Mouse (Mus musculus): ENCODE measurements at regions not wholly inside any gene's neighbourhood (a gene's known extent, or its start where the extent isn't known, plus 50 kb on each side); places are given as distances from the start of the nearest gene placed in this dataset.

DNA sequence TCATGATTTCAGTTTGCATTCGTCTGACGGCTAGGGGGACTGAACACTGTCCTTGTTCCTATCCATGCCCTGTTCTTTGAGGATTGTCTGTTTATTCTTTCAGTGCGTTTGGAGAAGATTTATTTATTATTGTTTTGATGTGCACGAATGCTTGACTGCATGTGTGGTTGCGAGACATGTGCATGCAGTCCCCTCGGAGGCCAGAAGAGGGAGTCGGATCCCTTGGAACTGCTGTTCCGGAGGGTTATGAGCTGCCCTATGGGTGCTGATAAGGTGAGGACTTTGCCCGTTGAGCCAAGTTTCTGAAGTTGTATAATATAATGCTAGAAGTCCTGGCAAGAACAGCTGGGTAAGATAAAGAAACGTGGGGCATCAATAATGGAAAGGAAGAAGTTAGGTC is 519.9 kb downstream of the Rnf144b start:
- no peak for ATAC-seq (ENCODE audit: low FRiP score)
- H3K27ac ChIP-seq: no peak overlapping the region
- no peaks in the 10 kb centered on the region for H3K4me1 ChIP-seq
- H3K9ac ChIP-seq: no peak overlapping the region
- H3K27me3 ChIP-seq: 0 out of 2 replicates have a peak, but pooled peaks cover 3% of the 10 kb centered on the region
- no peak overlapping the region for H3K4me3 ChIP-seq
- no peaks in the 10 kb centered on the region for H3K9me3 ChIP-seq (replicated peaks)
- H3K4me2 ChIP-seq (replicated peaks): no peak overlapping the region
- no peaks in the 10 kb centered on the region for H3K36me3 ChIP-seq
- 91% methylated on average over 10 of the region's 10 CpGs for WGBS

DNA sequence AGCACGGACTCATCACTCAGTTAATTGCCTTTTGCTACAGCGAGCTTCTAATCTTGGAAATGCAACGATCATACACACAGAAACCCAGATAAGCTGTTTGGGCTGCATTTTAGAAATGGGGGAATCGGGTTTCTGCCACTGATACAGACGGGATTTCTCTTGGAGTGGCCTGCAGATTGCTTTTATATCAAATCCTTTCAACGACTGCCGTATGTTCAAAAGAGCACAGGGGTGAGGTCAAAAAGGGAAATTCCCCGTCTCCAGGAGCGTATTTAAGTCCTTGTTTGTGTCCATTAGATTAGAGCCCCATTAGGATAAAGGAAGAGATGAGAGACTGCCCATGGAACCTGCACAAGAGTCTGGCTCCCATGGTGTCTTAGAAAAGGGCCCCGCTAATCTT is 522.6 kb downstream of the Rnf144b start:
- H3K27ac ChIP-seq: peak overlapping the region; percentile 68
- no peaks in the 10 kb centered on the region for H3K36me3 ChIP-seq
- ATAC-seq (ENCODE audit: low FRiP score): no peak
- H3K4me2 ChIP-seq (replicated peaks): no peak overlapping the region
- H3K9me3 ChIP-seq (replicated peaks): no peaks in the 10 kb centered on the region
- WGBS: 46% methylated on average over 10 of the region's 10 CpGs
- H3K27me3 ChIP-seq: no peaks in the 10 kb centered on the region
- H3K9ac ChIP-seq: no peak overlapping the region
- H3K4me1 ChIP-seq: no peaks in the 10 kb centered on the region
- no peak overlapping the region for H3K4me3 ChIP-seq

DNA sequence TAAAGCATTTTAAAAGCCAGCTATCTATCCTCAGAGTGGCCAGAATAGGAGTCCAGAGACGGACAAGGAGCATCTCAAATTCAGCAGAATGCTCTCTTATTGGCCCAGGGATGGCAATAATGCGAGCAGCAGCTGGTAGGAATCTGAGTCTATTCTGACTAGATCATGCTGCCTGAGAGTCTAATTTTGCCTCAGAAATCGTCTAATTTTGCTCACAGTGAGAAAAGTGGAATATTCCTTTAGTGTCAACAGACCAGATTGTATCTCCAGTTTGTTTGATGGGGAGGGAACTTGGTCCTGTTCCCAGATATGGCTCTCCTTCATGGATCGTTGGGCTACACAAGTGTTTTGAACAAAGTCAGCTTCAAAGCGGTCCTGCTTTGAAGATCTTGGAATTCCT is 525.2 kb downstream of the Rnf144b start:
- WGBS: 79% methylated on average over 5 of the region's 5 CpGs
- no peaks in the 10 kb centered on the region for H3K27me3 ChIP-seq

DNA sequence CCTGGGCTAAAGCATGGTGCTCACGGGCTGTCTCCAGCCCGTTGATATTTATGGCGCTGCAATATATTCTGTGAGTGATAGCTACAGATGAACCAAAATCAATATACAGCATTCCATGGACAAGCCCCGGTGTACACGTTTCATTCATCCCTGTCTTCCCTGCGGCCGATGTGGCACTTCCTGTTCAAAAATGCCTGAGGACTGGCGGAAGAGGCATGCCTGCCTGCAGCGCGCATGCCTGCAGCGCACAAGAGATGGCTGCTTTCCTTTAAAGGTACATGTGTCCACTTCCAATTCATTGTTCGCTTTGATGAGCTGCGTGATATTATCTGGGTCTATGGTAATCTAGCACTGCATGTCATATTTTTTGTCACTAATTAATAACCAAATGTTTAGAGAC is 527.6 kb downstream of the Rnf144b start:
- H3K9me3 ChIP-seq (replicated peaks): no peaks in the 10 kb centered on the region
- 78% methylated on average over 13 of the region's 13 CpGs for WGBS
- no peak for ATAC-seq (ENCODE audit: low FRiP score)
- 0 out of 2 replicates have a peak overlapping the region, but pooled peaks have one; percentile 2 for H3K4me2 ChIP-seq (replicated peaks)
- no peaks in the 10 kb centered on the region for H3K36me3 ChIP-seq
- no peaks in the 10 kb centered on the region for H3K4me1 ChIP-seq
- no peak overlapping the region for H3K4me3 ChIP-seq
- no peak overlapping the region for H3K9ac ChIP-seq
- no peak overlapping the region for H3K27ac ChIP-seq
- H3K27me3 ChIP-seq: no peaks in the 10 kb centered on the region

More for the DNA sequence above, 525.2 kb downstream of the Rnf144b start:
- Histone ChIP-seq H3K9ac (no peak overlapping the region), H3K4me1 (no peaks in the 10 kb centered on the region), H3K36me3 (no peaks in the 10 kb centered on the region), H3K27ac (no peak overlapping the region), H3K9me3 (replicated peaks) (no peaks in the 10 kb centered on the region), H3K4me2 (replicated peaks) (no peak overlapping the region), H3K4me3 (no peak overlapping the region)
- ATAC-seq (ENCODE audit: low FRiP score): no peak

DNA sequence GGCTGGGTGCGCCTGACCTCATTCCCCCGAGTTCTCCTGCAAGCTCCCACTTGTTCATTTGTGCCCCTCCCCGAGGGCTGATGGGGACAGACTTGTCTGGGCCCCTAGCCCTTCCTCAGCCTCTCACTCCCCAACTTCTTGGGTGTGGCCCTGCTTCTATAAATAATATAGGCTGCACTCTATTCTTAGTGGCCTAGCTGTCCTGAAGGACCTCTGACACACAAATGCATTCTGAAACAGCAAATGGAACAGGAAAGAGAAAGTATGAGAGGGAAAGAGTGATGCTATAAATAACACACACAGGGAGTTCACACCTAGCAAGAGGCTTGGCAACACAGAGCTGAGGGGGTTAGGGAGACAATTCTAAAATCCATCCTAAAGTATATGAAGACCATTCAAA is 544.0 kb downstream of the Rnf144b start:
- no peak overlapping the region for H3K4me3 ChIP-seq
- H3K9ac ChIP-seq: no peak overlapping the region
- H3K9me3 ChIP-seq (replicated peaks): no peaks in the 10 kb centered on the region

DNA sequence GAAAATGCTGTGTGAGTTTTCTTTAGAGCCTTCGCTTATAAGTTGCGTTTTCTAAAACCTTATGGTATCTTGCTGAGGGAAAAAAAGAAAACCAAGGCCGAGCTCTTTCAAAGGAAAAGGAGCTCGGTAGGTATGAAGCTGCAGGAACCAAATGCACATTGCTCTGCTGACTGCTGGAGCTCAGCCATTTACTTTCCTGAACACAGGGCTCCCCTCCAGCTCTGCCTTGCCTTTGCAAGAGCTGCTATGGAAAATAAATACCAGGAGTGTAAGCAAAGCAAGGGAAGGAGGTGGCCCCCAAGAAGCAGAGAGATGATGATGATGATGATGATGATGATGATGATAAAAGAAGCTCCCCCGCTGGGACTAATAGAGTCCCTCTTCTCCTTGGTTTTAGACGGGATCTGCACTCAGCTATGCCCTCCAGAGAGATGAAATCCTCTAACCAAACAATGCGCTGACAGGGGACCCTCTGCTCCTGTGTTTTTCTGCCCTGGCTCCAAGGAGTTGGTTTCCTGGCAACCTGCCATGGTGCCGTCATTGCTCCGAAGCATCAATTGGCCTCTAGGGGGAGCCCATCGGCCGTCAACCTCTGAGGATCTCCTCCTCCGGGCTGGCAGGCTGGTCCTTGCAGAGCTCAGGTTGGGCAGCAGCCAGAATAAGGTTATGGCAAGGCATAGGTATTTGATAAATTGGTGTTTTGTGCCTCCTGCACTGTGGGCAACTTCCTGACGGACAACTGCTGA is 544.7 kb downstream of the Rnf144b start:
- 25% methylated on average over 13 of the region's 13 CpGs for WGBS
- Histone ChIP-seq H3K27me3 (peaks cover 4% of the 10 kb centered on the region), H3K4me1 (peaks cover 7% of the 10 kb centered on the region), H3K27ac (peak overlapping the region; percentile 75; the same call in 1 of the 2 replicates), H3K4me2 (replicated peaks) (peak overlapping the region; percentile 36), H3K4me3 (no peak overlapping the region), H3K36me3 (no peaks in the 10 kb centered on the region), H3K9ac (no peak overlapping the region), H3K9me3 (replicated peaks) (no peaks in the 10 kb centered on the region)
- peak; percentile 80 for ATAC-seq (ENCODE audit: low FRiP score)

More for the DNA sequence above, 544.0 kb downstream of the Rnf144b start:
- Histone ChIP-seq H3K27ac (0 out of 2 replicates have a peak overlapping the region, but pooled peaks have one; percentile 75), H3K4me2 (replicated peaks) (no peak overlapping the region), H3K27me3 (peaks cover 4% of the 10 kb centered on the region), H3K4me1 (peaks cover 7% of the 10 kb centered on the region), H3K36me3 (no peaks in the 10 kb centered on the region)
- ATAC-seq (ENCODE audit: low FRiP score): no peak
- WGBS: 80% methylated on average over 3 of the region's 3 CpGs

DNA sequence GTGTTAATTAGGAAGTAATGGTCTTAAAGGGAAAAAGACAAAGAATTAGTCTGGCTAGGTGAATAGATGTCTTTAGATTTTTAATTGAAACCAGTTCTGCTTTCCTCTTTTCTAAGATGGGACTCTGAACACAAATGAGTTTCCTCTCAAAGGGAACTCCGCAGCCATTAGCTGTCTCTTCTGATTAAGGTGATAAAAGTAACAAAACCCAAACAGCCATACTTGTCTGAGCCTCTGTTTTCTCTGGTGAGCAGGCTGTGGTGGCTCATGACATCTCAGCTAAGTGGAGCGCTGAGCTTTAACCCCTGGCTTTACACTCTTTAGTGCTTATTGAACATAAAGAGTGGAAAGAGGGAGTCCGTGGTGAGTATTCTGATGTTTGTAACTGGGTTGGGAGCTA is 565.7 kb downstream of the Rnf144b start:
- Histone ChIP-seq H3K4me2 (replicated peaks) (no peak overlapping the region), H3K9ac (no peak overlapping the region), H3K4me3 (no peak overlapping the region), H3K27ac (no peak overlapping the region), H3K9me3 (replicated peaks) (no peaks in the 10 kb centered on the region), H3K4me1 (no peaks in the 10 kb centered on the region), H3K36me3 (no peaks in the 10 kb centered on the region), H3K27me3 (no peaks in the 10 kb centered on the region)
- ATAC-seq (ENCODE audit: low FRiP score): no peak
- WGBS: 77% methylated on average over 3 of the region's 3 CpGs

DNA sequence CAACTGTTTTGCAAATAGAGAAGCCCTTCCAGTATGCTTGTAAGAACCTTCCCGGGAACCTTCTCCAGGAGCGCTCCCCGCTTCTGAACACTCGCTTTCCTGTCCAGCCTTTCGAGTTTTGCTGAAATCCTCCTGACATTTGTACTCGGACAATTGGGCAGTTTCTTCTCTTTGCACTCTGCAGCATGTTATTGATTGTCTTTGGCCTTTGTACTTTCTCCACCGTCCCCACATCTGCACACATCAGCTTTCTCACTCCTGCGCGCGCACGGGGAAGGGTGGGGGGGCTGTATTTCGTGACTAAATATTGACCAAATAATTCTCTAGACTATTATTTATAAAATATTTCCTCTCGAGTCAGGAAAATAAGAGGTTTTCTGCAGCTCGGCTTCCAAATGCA is 567.2 kb upstream of the Id4 start:
- H3K9ac ChIP-seq: no peak overlapping the region
- H3K4me1 ChIP-seq: no peaks in the 10 kb centered on the region
- H3K27me3 ChIP-seq: no peaks in the 10 kb centered on the region
- no peak overlapping the region for H3K4me2 ChIP-seq (replicated peaks)
- ATAC-seq (ENCODE audit: low FRiP score): no peak
- no peaks in the 10 kb centered on the region for H3K9me3 ChIP-seq (replicated peaks)
- no peak overlapping the region for H3K27ac ChIP-seq
- WGBS: 84% methylated on average over 14 of the region's 14 CpGs
- no peaks in the 10 kb centered on the region for H3K36me3 ChIP-seq
- no peak overlapping the region for H3K4me3 ChIP-seq

DNA sequence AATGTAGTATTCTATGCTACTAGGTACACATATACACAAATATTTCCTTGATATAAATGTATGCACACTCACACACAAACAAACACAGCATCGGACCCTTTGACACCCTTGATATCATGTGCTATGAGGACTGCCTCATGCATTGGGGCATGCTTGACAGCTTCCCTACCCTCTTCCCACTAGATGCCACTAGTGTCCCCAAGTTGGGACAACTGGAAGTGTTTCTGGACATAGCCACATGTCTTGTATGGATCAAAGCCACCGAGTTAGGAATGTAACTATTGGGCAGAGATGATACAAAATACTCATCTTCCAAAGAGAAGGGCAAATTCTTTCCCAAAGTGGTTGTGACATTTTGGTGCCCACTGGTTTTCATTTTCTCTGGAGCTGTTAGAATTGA is 565.2 kb upstream of the Id4 start:
- Histone ChIP-seq H3K36me3 (no peaks in the 10 kb centered on the region), H3K9me3 (replicated peaks) (no peaks in the 10 kb centered on the region), H3K27ac (no peak overlapping the region), H3K4me3 (no peak overlapping the region), H3K4me1 (no peaks in the 10 kb centered on the region), H3K27me3 (no peaks in the 10 kb centered on the region), H3K9ac (no peak overlapping the region), H3K4me2 (replicated peaks) (no peak overlapping the region)
- 86% methylated on average over 2 of the region's 2 CpGs for WGBS
- ATAC-seq (ENCODE audit: low FRiP score): no peak

DNA sequence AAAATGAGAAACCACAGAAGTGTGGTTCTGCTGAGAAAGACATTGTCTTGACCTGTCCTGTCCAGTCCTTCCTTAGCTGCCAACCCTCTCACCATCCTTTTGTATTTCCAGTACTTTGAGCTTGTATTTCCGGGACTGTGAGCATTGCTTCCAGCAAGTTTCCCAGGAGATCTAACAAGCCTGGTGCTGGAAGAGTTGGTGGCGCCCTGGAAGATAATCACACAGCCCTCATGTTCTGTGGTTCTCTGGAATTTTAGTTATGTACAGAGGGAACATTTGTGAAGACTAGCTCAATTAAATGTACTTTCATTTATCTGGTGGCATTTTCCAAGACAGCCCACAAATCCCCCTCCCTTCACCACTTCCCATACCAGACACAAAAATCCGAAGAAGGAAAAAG is 560.5 kb upstream of the Id4 start:
- 62% methylated on average over 3 of the region's 3 CpGs for WGBS
- no peak overlapping the region for H3K4me3 ChIP-seq
- no peaks in the 10 kb centered on the region for H3K36me3 ChIP-seq
- H3K4me2 ChIP-seq (replicated peaks): no peak overlapping the region
- no peaks in the 10 kb centered on the region for H3K4me1 ChIP-seq
- no peaks in the 10 kb centered on the region for H3K27me3 ChIP-seq
- no peak overlapping the region for H3K27ac ChIP-seq
- ATAC-seq (ENCODE audit: low FRiP score): no peak
- H3K9me3 ChIP-seq (replicated peaks): no peaks in the 10 kb centered on the region
- no peak overlapping the region for H3K9ac ChIP-seq

DNA sequence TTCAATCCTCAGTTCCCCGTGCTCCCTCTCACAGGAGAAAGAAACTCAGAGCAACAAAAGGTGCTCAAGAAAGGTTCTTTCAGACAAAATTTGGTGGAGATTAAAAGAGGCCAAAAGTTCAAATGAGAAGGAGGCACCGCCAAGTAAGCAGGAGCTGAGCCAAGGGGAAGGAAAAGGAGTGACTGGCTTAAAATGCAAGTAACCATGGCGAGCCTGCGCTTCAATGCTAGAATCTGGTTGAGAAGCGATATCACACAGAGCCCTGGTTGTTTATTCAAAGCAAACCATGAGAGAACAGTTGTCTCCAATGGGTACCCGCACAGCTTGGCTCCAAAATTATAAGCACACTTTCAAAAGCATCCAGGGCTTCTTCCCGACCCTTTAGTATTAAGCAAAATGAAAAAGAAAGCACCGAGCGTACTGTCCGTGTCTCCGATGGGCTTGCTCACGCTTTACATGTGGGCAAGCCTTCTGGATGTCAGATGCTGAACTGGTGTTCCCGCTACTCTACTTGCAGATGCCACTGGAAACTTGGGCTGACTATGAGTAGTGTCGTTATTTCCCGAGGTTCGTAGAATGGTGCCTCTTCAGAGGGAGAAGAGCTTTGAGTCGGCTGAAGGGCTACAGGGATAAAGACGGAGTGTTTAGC is 552.9 kb upstream of the Id4 start:
- H3K9me3 ChIP-seq (replicated peaks): no peaks in the 10 kb centered on the region
- H3K27me3 ChIP-seq: no peaks in the 10 kb centered on the region
- no peak overlapping the region for H3K4me3 ChIP-seq
- H3K36me3 ChIP-seq: no peaks in the 10 kb centered on the region
- H3K4me1 ChIP-seq: no peaks in the 10 kb centered on the region
- WGBS: 60% methylated on average over 18 of the region's 18 CpGs
- H3K4me2 ChIP-seq (replicated peaks): no peak overlapping the region
- H3K9ac ChIP-seq: no peak overlapping the region
- no peak for ATAC-seq (ENCODE audit: low FRiP score)
- H3K27ac ChIP-seq: no peak overlapping the region

DNA sequence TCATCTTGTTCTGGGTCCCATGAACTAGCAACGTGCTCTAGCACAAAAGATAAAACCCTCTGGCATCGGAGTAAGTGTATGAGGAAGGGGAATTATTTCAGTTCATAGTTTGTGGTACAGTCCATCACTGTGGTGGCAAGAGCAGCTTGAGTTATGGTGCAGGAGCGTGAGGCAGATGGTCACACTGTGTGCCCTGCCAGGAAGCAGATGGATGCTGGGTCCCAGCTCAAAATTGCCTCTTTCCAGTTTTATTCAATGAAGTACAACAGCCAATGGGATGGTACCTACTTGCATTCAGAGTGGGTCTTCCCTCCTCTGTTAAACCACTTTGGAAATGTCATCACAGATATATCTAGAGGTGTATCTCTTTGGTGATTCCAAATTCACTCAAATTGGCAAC is 551.7 kb upstream of the Id4 start:
- Histone ChIP-seq H3K27ac (no peak overlapping the region), H3K9ac (no peak overlapping the region), H3K9me3 (replicated peaks) (no peaks in the 10 kb centered on the region), H3K4me3 (no peak overlapping the region), H3K36me3 (no peaks in the 10 kb centered on the region), H3K4me2 (replicated peaks) (no peak overlapping the region), H3K27me3 (no peaks in the 10 kb centered on the region), H3K4me1 (no peaks in the 10 kb centered on the region)
- ATAC-seq (ENCODE audit: low FRiP score): no peak
- 90% methylated on average over 3 of the region's 3 CpGs for WGBS

DNA sequence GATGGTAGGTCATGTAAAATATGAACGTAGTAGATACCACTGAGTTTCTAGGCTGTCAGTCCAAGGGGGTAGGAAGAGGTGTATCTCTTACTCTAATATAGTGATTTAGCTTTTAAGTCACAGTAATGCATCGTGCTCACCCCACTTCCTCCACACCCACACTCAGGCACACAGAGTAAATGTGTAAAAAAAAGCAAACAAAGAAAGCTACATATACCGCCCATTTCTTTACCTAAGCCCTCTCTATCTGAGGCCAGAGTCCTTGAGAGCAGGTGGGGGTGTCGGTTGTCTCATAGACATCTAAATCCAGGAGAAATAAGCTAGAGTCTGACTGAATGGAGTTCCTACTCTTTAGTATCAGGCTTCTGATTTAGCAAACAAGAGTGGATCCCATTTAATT is 548.5 kb upstream of the Id4 start:
- Histone ChIP-seq H3K9me3 (replicated peaks) (no peaks in the 10 kb centered on the region), H3K4me2 (replicated peaks) (no peak overlapping the region), H3K27me3 (no peaks in the 10 kb centered on the region), H3K27ac (no peak overlapping the region), H3K4me1 (no peaks in the 10 kb centered on the region), H3K4me3 (no peak overlapping the region), H3K9ac (no peak overlapping the region), H3K36me3 (no peaks in the 10 kb centered on the region)
- ATAC-seq (ENCODE audit: low FRiP score): no peak
- 87% methylated on average over 4 of the region's 4 CpGs for WGBS

All from hindbrain, embryonic 12.5 days (tissue).